Mouse (Mus musculus) CH12.LX (cell line): ENCODE results near the gene Cdh23.
A peak's percentile ranks its signal among the peaks of the same experiment; 100 is the strongest.

Experiments used
- CTCF ChIP-seq, 2 experiments: IDR thresholded peaks in 1 of 2; conservative IDR thresholded peaks in 1 of 2; 2 replicates each; pipeline ENCODE4 v1.5.1; 2011 to 2012; ENCODE audit warnings: low read depth in 2 of 2, low read length in 2 of 2, improper control_type of control experiment in 1 of 2, inconsistent platforms in 1 of 2, mild to moderate bottlenecking in 1 of 2, moderate library complexity in 1 of 2
- E2F4 ChIP-seq: IDR thresholded peaks from 2 replicates; pipeline ENCODE4 v1.6.1; 2011; ENCODE audit warnings: low read depth, low read length, improper control_type of control experiment; ENCODE audit not compliant: insufficient replicate concordance
- EP300 ChIP-seq: IDR thresholded peaks from 2 replicates; pipeline ENCODE4 v1.6.1; 2011; ENCODE audit warnings: low read length, improper control_type of control experiment
- MAX ChIP-seq: IDR thresholded peaks from 2 replicates; pipeline ENCODE4 v1.6.1; 2011; ENCODE audit warnings: low read length, improper control_type of control experiment
- MEF2A ChIP-seq: IDR thresholded peaks from 2 replicates; pipeline ENCODE4 v1.6.1; 2014; ENCODE audit warnings: low read depth, mild to moderate bottlenecking, inconsistent platforms, low read length, improper control_type of control experiment, borderline replicate concordance
- MXI1 ChIP-seq: IDR thresholded peaks from 2 replicates; pipeline ENCODE4 v1.6.1; 2011; ENCODE audit warnings: mild to moderate bottlenecking, low read depth, low read length, improper control_type of control experiment
- MYC ChIP-seq: IDR thresholded peaks from 2 replicates; pipeline ENCODE4 v1.6.1; 2011; ENCODE audit warnings: low read depth, mild to moderate bottlenecking, improper control_type of control experiment, low read length
- NRF1 ChIP-seq: IDR thresholded peaks from 2 replicates; pipeline ENCODE4 v1.6.1; 2014; ENCODE audit warnings: low read depth, mild to moderate bottlenecking, inconsistent platforms, low read length, improper control_type of control experiment, moderate library complexity
- POLR2A ChIP-seq: IDR thresholded peaks from 2 replicates; pipeline ENCODE4 v1.6.1; 2011; ENCODE audit warnings: low read depth, mild to moderate bottlenecking, improper control_type of control experiment, low read length
- SIN3A ChIP-seq: IDR thresholded peaks from 2 replicates; pipeline ENCODE4 v1.6.1; 2012; ENCODE audit warnings: low read length, improper control_type of control experiment, inconsistent platforms
- ZKSCAN1 ChIP-seq: IDR thresholded peaks from 2 replicates; pipeline ENCODE4 v1.6.1; 2012; ENCODE audit warnings: low read depth, inconsistent platforms, low read length, improper control_type of control experiment, borderline replicate concordance

DNA sequence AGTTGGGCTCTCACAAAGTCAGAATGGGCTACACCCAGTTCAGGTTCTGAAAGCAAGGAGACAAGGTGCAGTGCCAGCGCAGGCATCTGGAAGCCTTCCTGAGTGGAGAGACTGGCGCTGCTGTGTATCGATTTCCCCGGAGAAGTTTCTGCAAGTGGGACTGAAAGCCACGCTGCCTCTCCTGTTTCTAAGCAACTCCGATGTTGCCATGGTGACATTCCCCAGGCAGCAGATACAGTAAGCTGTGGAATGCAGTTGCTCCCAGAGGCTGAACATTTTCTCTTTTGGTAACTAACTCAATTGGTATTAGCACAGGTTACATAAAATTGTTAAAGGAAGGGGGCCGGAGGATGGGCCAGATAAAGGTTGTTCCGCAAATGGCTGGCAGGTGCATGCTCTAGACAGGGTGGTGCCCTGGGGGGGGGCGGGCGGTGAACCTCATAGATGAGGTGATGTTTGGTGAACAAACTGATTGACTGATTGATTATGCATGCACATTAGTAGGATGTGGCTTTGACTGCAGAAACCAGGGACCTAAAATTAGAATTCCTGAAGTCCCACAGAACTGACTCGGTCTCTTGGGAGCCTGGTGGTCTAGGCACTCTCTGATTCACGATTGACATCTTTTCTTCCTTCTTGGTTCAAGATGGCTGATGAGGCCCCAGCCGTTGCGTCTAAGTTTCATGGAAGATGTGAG lies 410.5 kb downstream of the Cdh23 start:
- TF ChIP-seq POLR2A (peak; percentile 55; the same call in 1 of the 2 replicates), E2F4 (no peak), MXI1 (no peak; the same call in 1 of the 2 replicates), CTCF (conservative IDR thresholded peaks at IDR 0.05 in 1 of 2, IDR thresholded peaks at IDR 0.05 in 1 of 2; ENCODE audit: low read depth in 2 of 2, low read length in 2 of 2) (no peak), MAX (0 out of 2 replicates have a peak, but pooled peaks have one; percentile 21), NRF1 (no peak), ZKSCAN1 (no peak), MEF2A (peak; percentile 94), EP300 (peak; percentile 92), MYC (0 out of 2 replicates have a peak, but pooled peaks have one; percentile 42), SIN3A (no peak)
